Mouse (Mus musculus) spleen, adult 2 months (tissue): Measurements from ENCODE around the gene Gm20388. TPM values are rescaled to one million over a fixed set of nuclear protein-coding genes. Genes with fewer than 3 reads are reported as not detected.

Source experiments
- DNase-seq, 2 experiments: peaks; one replicate each; pipeline versions ENCODE4 v3.0.0 to v3.0.0-alpha.2; 2012 to 2021; ENCODE audit warnings: low spot score in 2 of 2, low read depth in 1 of 2
- H3K27ac ChIP-seq: fragments of 200-500 bp; 2 replicates; pipeline ENCODE4 v1.5.1; 2012; ENCODE audit warnings: low read length, inconsistent platforms; ENCODE audit not compliant: insufficient read depth
- H3K27me3 ChIP-seq: fragments of 200-500 bp; 2 replicates; pipeline ENCODE4 v1.6.1; 2012; ENCODE audit warnings: mild to moderate bottlenecking, moderate library complexity, low read length, inconsistent platforms; ENCODE audit not compliant: control insufficient read depth, insufficient read depth
- H3K36me3 ChIP-seq: fragments of 200-500 bp; 2 replicates; pipeline ENCODE4 v1.6.1; 2012; ENCODE audit warnings: mild to moderate bottlenecking, low read length, inconsistent platforms; ENCODE audit not compliant: control insufficient read depth, insufficient read depth
- H3K4me1 ChIP-seq: fragments of 200-500 bp; 2 replicates; pipeline ENCODE4 v1.6.1; 2011; ENCODE audit warnings: inconsistent platforms; ENCODE audit not compliant: control insufficient read depth, insufficient read depth, insufficient read length
- H3K4me3 ChIP-seq: fragments of 200-500 bp; 2 replicates; pipeline ENCODE4 v1.5.1; 2011; ENCODE audit warnings: mild to moderate bottlenecking, inconsistent platforms; ENCODE audit not compliant: insufficient read depth, insufficient read length; ENCODE audit errors: extremely low read depth
- CTCF ChIP-seq: fragments of 200-500 bp; IDR thresholded peaks from 2 replicates; pipeline ENCODE4 v1.5.1; 2011; ENCODE audit warnings: mild to moderate bottlenecking, inconsistent platforms; ENCODE audit not compliant: insufficient read depth, insufficient read length, insufficient replicate concordance; ENCODE audit errors: extremely low read depth
- POLR2A ChIP-seq: fragments of 200-500 bp; IDR thresholded peaks from 2 replicates; pipeline ENCODE4 v1.6.1; 2011; ENCODE audit warnings: low read depth, low read length, inconsistent platforms
- WGBS: fragments of 180-500 bp; shearing (Covaris S2); methylation state at CpG from one replicate; pipeline ENCODE4 v1.1.7; 2018; 5-methylcytosine and 5-hydroxymethylcytosine counted together
- polyA plus RNA-seq: library from polyadenylated mRNA; depleted of rRNA; stranded (reverse); fragments of >200 nt; gene quantifications from 2 replicates; pipeline ENCODE4 v1.2.3, GENCODE M21; 2012

The Gm20388 gene
- polyA plus RNA-seq, 1 experiment: 26.1 TPM

- Histone ChIP-seq H3K27me3 (no peaks in the 10 kb centered on the region), H3K4me1 (peaks cover 43% of the 10 kb centered on the region), H3K27ac (no peak overlapping the region), H3K4me3 (no peak overlapping the region), H3K36me3 (no peaks in the 10 kb centered on the region)
- DNase-seq: no peak
- TF ChIP-seq CTCF: no peak
- no peak for TF ChIP-seq POLR2A
- 39% methylated on average over 4 of the region's 4 CpGs for WGBS
These were observed 2796.5 kb downstream of the Gm20388 start for GRCm38 (mm10) chr8:122707184-122707583.

GRCm38 (mm10) chr8:122709340-122710111 lies 2798.9 kb downstream of the Gm20388 start:
- H3K27me3 ChIP-seq: no peaks in the 10 kb centered on the region
- H3K36me3 ChIP-seq: no peaks in the 10 kb centered on the region
- WGBS: 30% methylated on average over 26 of the region's 26 CpGs
- DNase-seq: peak in 1 of 2 experiments; percentile 26
- TF ChIP-seq POLR2A (no peak), CTCF (peak; percentile 9; the same call in 1 of the 2 replicates)
- peaks cover 35% of the 10 kb centered on the region for H3K4me1 ChIP-seq
- H3K27ac ChIP-seq: no peak overlapping the region
- H3K4me3 ChIP-seq: no peak overlapping the region; the same call in 1 of the 2 replicates

GRCm38 (mm10) chr8:122711480-122711879 lies 2800.8 kb downstream of the Gm20388 start:
- Histone ChIP-seq H3K4me3 (no peak overlapping the region), H3K27me3 (no peaks in the 10 kb centered on the region), H3K4me1 (peaks cover 31% of the 10 kb centered on the region), H3K36me3 (no peaks in the 10 kb centered on the region), H3K27ac (no peak overlapping the region)
- TF ChIP-seq POLR2A: no peak
- no peak for TF ChIP-seq CTCF
- DNase-seq: no peak
- 36% methylated on average over 3 of the region's 3 CpGs for WGBS

GRCm38 (mm10) chr8:122711891-122712365 lies 2801.3 kb downstream of the Gm20388 start:
- peaks cover 31% of the 10 kb centered on the region for H3K4me1 ChIP-seq
- no peak overlapping the region for H3K27ac ChIP-seq
- TF ChIP-seq POLR2A (no peak), CTCF (no peak)
- H3K4me3 ChIP-seq: no peak overlapping the region
- H3K27me3 ChIP-seq: no peaks in the 10 kb centered on the region
- DNase-seq: no peak
- H3K36me3 ChIP-seq: no peaks in the 10 kb centered on the region
- 37% methylated on average over 11 of the region's 11 CpGs for WGBS

- no peak for DNase-seq
- Histone ChIP-seq H3K36me3 (no peaks in the 10 kb centered on the region), H3K4me1 (peaks cover 31% of the 10 kb centered on the region), H3K4me3 (no peak overlapping the region), H3K27me3 (no peaks in the 10 kb centered on the region), H3K27ac (no peak overlapping the region)
- TF ChIP-seq CTCF (no peak), POLR2A (no peak)
- WGBS: 39% methylated on average over 12 of the region's 12 CpGs
These were observed 2801.9 kb downstream of the Gm20388 start for GRCm38 (mm10) chr8:122712411-122713156.

- Histone ChIP-seq H3K4me1 (peaks cover 31% of the 10 kb centered on the region), H3K27me3 (no peaks in the 10 kb centered on the region), H3K4me3 (no peak overlapping the region), H3K36me3 (no peaks in the 10 kb centered on the region), H3K27ac (no peak overlapping the region)
- no peak for DNase-seq
- WGBS: 81% methylated on average over 5 of the region's 5 CpGs
- TF ChIP-seq CTCF (no peak), POLR2A (no peak)
These were observed 2802.5 kb downstream of the Gm20388 start for GRCm38 (mm10) chr8:122713157-122713518.

GRCm38 (mm10) chr8:122716566-122716965 lies 2805.9 kb downstream of the Gm20388 start:
- no peak overlapping the region for H3K27ac ChIP-seq
- no peaks in the 10 kb centered on the region for H3K36me3 ChIP-seq
- H3K4me3 ChIP-seq: no peak overlapping the region
- TF ChIP-seq POLR2A (no peak), CTCF (no peak)
- no peak for DNase-seq
- WGBS: 86% methylated on average over 8 of the region's 8 CpGs
- H3K27me3 ChIP-seq: no peaks in the 10 kb centered on the region
- peaks cover 26% of the 10 kb centered on the region; the same call in 1 of the 2 replicates for H3K4me1 ChIP-seq
